8 mouse cellular contexts compared by ENCODE assay signal in genomic region chr4:129239075-129239474, GRCm38 (mm10). TPM values are rescaled to one million over a fixed set of nuclear protein-coding genes. Genes with fewer than 3 reads are reported as not detected.
A peak's percentile ranks its signal among the peaks of the same experiment; 100 is the strongest.
DNase-seq lines count a peak whose midpoint lies in the region; ATAC-seq and TF ChIP-seq lines count a peak whose summit lies in the region.

No protein-coding gene starts in this region.

- ATAC-seq in forebrain, postnatal 0 days: peak; percentile 76
- ATAC-seq in intestine, embryonic 14.5 days (replicated peaks; ENCODE audit: low FRiP score, low TSS enrichment, low read depth): peak; percentile 88
- peak; percentile 52 for ATAC-seq in megakaryocyte progenitor cell, adult 5-6 weeks (replicated peaks; ENCODE audit: poor library complexity)
- no peak for ATAC-seq in inflammation-experienced regulatory T-cells, adult 6 months

- H3K4me1 ChIP-seq in forebrain, postnatal 0 days (ENCODE audit: insufficient read depth): no peaks in the 10 kb centered on the region; the same call in 1 of the 2 replicates
- H3K4me1 ChIP-seq in intestine, embryonic 14.5 days (replicated peaks; ENCODE audit: control insufficient read depth, insufficient read depth, low read length): peaks cover 18% of the 10 kb centered on the region

- DNase-seq in adrenal gland, adult 18-20 months (ENCODE audit: low spot score in 2 of 2): peak; percentile 60 to 62
- peak; percentile 84 for DNase-seq in cerebellum, adult 9-10 months
- DNase-seq in forebrain, postnatal 0 days: peak; percentile 82
- DNase-seq in intestine, embryonic 14.5 days (ENCODE audit: low spot score): peak; percentile 88
- DNase-seq in left cerebral cortex, postnatal 25 days (ENCODE audit: low spot score in 2 of 2): peak; percentile 67 to 81
- peak; percentile 75 for DNase-seq in right cerebral cortex, postnatal 14 days

- TF ChIP-seq CTCF in forebrain, postnatal 0 days (IDR thresholded peaks at IDR 0.05; ENCODE audit: low read depth): no peak

- H3K36me3 ChIP-seq in forebrain, postnatal 0 days (ENCODE audit: insufficient read depth): no peaks in the 10 kb centered on the region
- no peaks in the 10 kb centered on the region for H3K36me3 ChIP-seq in intestine, embryonic 14.5 days (ENCODE audit: control insufficient read depth, insufficient read depth, low read length)

- peak overlapping the region; percentile 77 for H3K4me3 ChIP-seq in forebrain, postnatal 0 days (ENCODE audit: low read depth, low read length)
- peak overlapping the region; percentile 75 for H3K4me3 ChIP-seq in intestine, embryonic 14.5 days (ENCODE audit: low read depth, low read length)

- H3K9ac ChIP-seq in forebrain, postnatal 0 days: peak overlapping the region; percentile 66
- peak overlapping the region; percentile 71 for H3K9ac ChIP-seq in intestine, embryonic 14.5 days (ENCODE audit: low read length)

- H3K27ac ChIP-seq in forebrain, postnatal 0 days (ENCODE audit: low read depth, low read length): no peak overlapping the region
- no peak overlapping the region for H3K27ac ChIP-seq in intestine, embryonic 14.5 days (ENCODE audit: low read depth)

- no peaks in the 10 kb centered on the region for H3K9me3 ChIP-seq in forebrain, postnatal 0 days (ENCODE audit: low read length)
- H3K9me3 ChIP-seq in intestine, embryonic 14.5 days (ENCODE audit: control insufficient read depth, low read length): no peaks in the 10 kb centered on the region

- H3K4me2 ChIP-seq in forebrain, postnatal 0 days (ENCODE audit: low read depth): peak overlapping the region; percentile 96
- H3K4me2 ChIP-seq in intestine, embryonic 14.5 days (ENCODE audit: low read length): peak overlapping the region; percentile 96

- WGBS in forebrain, postnatal 0 days: under 1% methylated on average over 21 of the region's 29 CpGs
- 1% methylated on average over 28 of the region's 29 CpGs for WGBS in intestine, embryonic 14.5 days

- intact Hi-C loops in left cerebral cortex, postnatal 25 days (cut with DNase I): loop anchor here (2.0 kb wide), 1 partner anchor 24 kb away; no protein-coding TSS in a partner anchor

- H3K27me3 ChIP-seq in forebrain, postnatal 0 days (ENCODE audit: insufficient read depth, low read length): no peaks in the 10 kb centered on the region
- H3K27me3 ChIP-seq in intestine, embryonic 14.5 days (replicated peaks; ENCODE audit: control insufficient read depth, insufficient read depth, low read length): no peaks in the 10 kb centered on the region

RNA-seq across cellular contexts. Expression of gene C77080, which starts 22.1 kb away (rescaled TPM):
- total RNA-seq in adrenal gland, adult 18-20 months (2021): 10 to 100 TPM; 18.1 to 22.1 TPM
- total RNA-seq in forebrain, postnatal 0 days (2014; rRNA removed): 7.8 and 10.6 TPM in 2 replicates
- 2.7 and 3.5 TPM in 2 replicates for polyA plus RNA-seq in forebrain, postnatal 0 days (2015; fragmentation: Nextera tagmentation; extraction: Ambion mirVana)
- 7.2 and 7.4 TPM in 2 replicates for polyA plus RNA-seq in intestine, embryonic 14.5 days (2014; fragmentation: Nextera tagmentation; extraction: Ambion mirVana)
- total RNA-seq in left cerebral cortex, postnatal 25 days (2021): 10 to 100 TPM; 19.5 to 28.2 TPM
- 0.12 and 0.25 TPM in 2 replicates for total RNA-seq in megakaryocyte progenitor cell, adult 5-6 weeks (2015)
- total RNA-seq in megakaryocyte progenitor cell, adult 5-6 weeks (2017): not detected in 2 replicates
- polyA plus RNA-seq in inflammation-experienced regulatory T-cells, adult 6 months (2017; shearing (Covaris generic)): under 1 TPM; 0.21 to 0.25 (median 0.24) TPM

RNA-seq across cellular contexts. Expression of gene Sync, which starts 48.3 kb away (rescaled TPM):
- 1 to 10 TPM in 1 of 2 experiments, under 1 TPM in 1; 0.76 to 1.5 TPM for total RNA-seq in adrenal gland, adult 18-20 months (2021)
- total RNA-seq in forebrain, postnatal 0 days (2014; rRNA removed): 0.52 and 0.54 TPM in 2 replicates
- 0.48 and 0.79 TPM in 2 replicates for polyA plus RNA-seq in forebrain, postnatal 0 days (2015; fragmentation: Nextera tagmentation; extraction: Ambion mirVana)
- 1.3 and 2.1 TPM in 2 replicates for polyA plus RNA-seq in intestine, embryonic 14.5 days (2014; fragmentation: Nextera tagmentation; extraction: Ambion mirVana)
- 1 to 10 TPM; 1.4 to 1.6 TPM for total RNA-seq in left cerebral cortex, postnatal 25 days (2021)
- total RNA-seq in megakaryocyte progenitor cell, adult 5-6 weeks (2015): not detected in 2 replicates
- total RNA-seq in megakaryocyte progenitor cell, adult 5-6 weeks (2017): 0.08 TPM in 1 of 2 replicates, not detected in the other
- under 1 TPM; 0.45 to 0.49 (median 0.47) TPM for polyA plus RNA-seq in inflammation-experienced regulatory T-cells, adult 6 months (2017; shearing (Covaris generic))

RNA-seq across cellular contexts. Expression of gene Yars, which starts 49.5 kb away (rescaled TPM):
- 10 to 100 TPM; 77.3 to 77.4 TPM for total RNA-seq in adrenal gland, adult 18-20 months (2021)
- total RNA-seq in forebrain, postnatal 0 days (2014; rRNA removed): 97.7 and 119 TPM in 2 replicates
- polyA plus RNA-seq in forebrain, postnatal 0 days (2015; fragmentation: Nextera tagmentation; extraction: Ambion mirVana): 108 and 120 TPM in 2 replicates
- polyA plus RNA-seq in intestine, embryonic 14.5 days (2014; fragmentation: Nextera tagmentation; extraction: Ambion mirVana): 92.9 and 97.2 TPM in 2 replicates
- 10 to 100 TPM; 85.3 to 96.2 TPM for total RNA-seq in left cerebral cortex, postnatal 25 days (2021)
- 25.2 and 28.0 TPM in 2 replicates for total RNA-seq in megakaryocyte progenitor cell, adult 5-6 weeks (2015)
- total RNA-seq in megakaryocyte progenitor cell, adult 5-6 weeks (2017): 55.3 and 60.7 TPM in 2 replicates
- 10 to 100 TPM; 32.7 to 36.8 (median 35.7) TPM for polyA plus RNA-seq in inflammation-experienced regulatory T-cells, adult 6 months (2017; shearing (Covaris generic))

RNA-seq across cellular contexts. Expression of gene S100pbp, which starts 49.5 kb away (rescaled TPM):
- 10 to 100 TPM; 17.6 to 19.9 TPM for total RNA-seq in adrenal gland, adult 18-20 months (2021)
- total RNA-seq in forebrain, postnatal 0 days (2014; rRNA removed): 41.4 and 52.2 TPM in 2 replicates
- polyA plus RNA-seq in forebrain, postnatal 0 days (2015; fragmentation: Nextera tagmentation; extraction: Ambion mirVana): 11.0 and 15.6 TPM in 2 replicates
- polyA plus RNA-seq in intestine, embryonic 14.5 days (2014; fragmentation: Nextera tagmentation; extraction: Ambion mirVana): 14.6 and 19.5 TPM in 2 replicates
- 10 to 100 TPM; 37.8 to 41.2 TPM for total RNA-seq in left cerebral cortex, postnatal 25 days (2021)
- 25.1 and 42.6 TPM in 2 replicates for total RNA-seq in megakaryocyte progenitor cell, adult 5-6 weeks (2015)
- 13.2 and 23.5 TPM in 2 replicates for total RNA-seq in megakaryocyte progenitor cell, adult 5-6 weeks (2017)
- polyA plus RNA-seq in inflammation-experienced regulatory T-cells, adult 6 months (2017; shearing (Covaris generic)): 10 to 100 TPM; 18.2 to 30.2 (median 23.3) TPM
